Mouse (Mus musculus) G1E (cell line): ENCODE measurements around the gene Ilf2.

Source experiments
- CTCF ChIP-seq: IDR thresholded peaks from 2 replicates; pipeline ENCODE4 v1.5.1; 2012; ENCODE audit warnings: low read depth, low read length, inconsistent platforms, mixed read lengths
- POLR2AphosphoS5 ChIP-seq: IDR thresholded peaks from 2 replicates; pipeline ENCODE4 v1.6.1; 2012; ENCODE audit warnings: low read depth, low read length, inconsistent platforms; ENCODE audit not compliant: insufficient replicate concordance
- TAL1 ChIP-seq: conservative IDR thresholded peaks from 2 replicates; pipeline ENCODE4 v1.6.1; 2012; ENCODE audit warnings: low read depth, low read length, inconsistent platforms, mixed read lengths

GRCm38 (mm10) chr3:90465081-90465685 lies 10.7 kb upstream of the Ilf2 start:
- no peak for TF ChIP-seq CTCF
- TF ChIP-seq POLR2AphosphoS5: no peak
- no peak for TF ChIP-seq TAL1
